Mouse (Mus musculus) hindbrain, embryonic 16.5 days (tissue): Measurements from ENCODE around the gene Epha4. TPM values are rescaled to one million over a fixed set of nuclear protein-coding genes. Genes with fewer than 3 reads are reported as not detected.
A peak's percentile ranks its signal among the peaks of the same experiment; 100 is the strongest.

ENCODE experiments used
- ATAC-seq: fragments of 200-750 bp; cut with Nextera tagmentation; 2 replicates; pipeline ENCODE4 v1.8.0; 2017; ENCODE audit warnings: moderate TSS enrichment, moderate library complexity
- H3K27ac ChIP-seq: fragments of 300-500 bp; sonication (generic); 2 replicates; pipeline ENCODE4 v1.5.1; 2014; ENCODE audit warnings: low read depth, mild to moderate bottlenecking, control low read depth, low read length, moderate library complexity
- H3K27me3 ChIP-seq: fragments of 300-500 bp; sonication (generic); replicated peaks from 2 replicates; pipeline ENCODE4 v1.6.1; 2014; ENCODE audit warnings: low read length; ENCODE audit not compliant: control insufficient read depth, insufficient read depth
- H3K36me3 ChIP-seq: fragments of 300-500 bp; sonication (generic); 2 replicates; pipeline ENCODE4 v1.6.1; 2014; ENCODE audit warnings: mild to moderate bottlenecking, low read length, moderate library complexity, mixed read lengths; ENCODE audit not compliant: control insufficient read depth, insufficient read depth
- H3K4me1 ChIP-seq: fragments of 300-500 bp; sonication (generic); 2 replicates; pipeline ENCODE4 v1.6.1; 2014; ENCODE audit warnings: low read depth, low read length; ENCODE audit not compliant: control insufficient read depth, insufficient read depth
- H3K4me2 ChIP-seq: fragments of 300-500 bp; sonication (generic); 2 replicates; pipeline ENCODE4 v1.6.1; 2014; ENCODE audit warnings: mild to moderate bottlenecking, low read length, control low read depth, moderate library complexity
- H3K4me3 ChIP-seq: fragments of 300-500 bp; sonication (generic); 2 replicates; pipeline ENCODE4 v1.5.1; 2014; ENCODE audit warnings: mild to moderate bottlenecking, low read length, control low read depth, moderate library complexity
- H3K9ac ChIP-seq: fragments of 300-500 bp; sonication (generic); 2 replicates; pipeline ENCODE4 v1.6.1; 2014; ENCODE audit warnings: low read depth, mild to moderate bottlenecking, control low read depth, low read length, moderate library complexity
- H3K9me3 ChIP-seq: fragments of 300-500 bp; sonication (generic); 2 replicates; pipeline ENCODE4 v1.6.1; 2014; ENCODE audit warnings: mild to moderate bottlenecking, low read length, moderate library complexity; ENCODE audit not compliant: control insufficient read depth
- WGBS: fragments of 180-500 bp; shearing (Covaris S2); extraction: QIAGEN DNeasy Blood & Tissue Kit; methylation state at CpG from one replicate; pipeline ENCODE4 v1.1.7; 2014; 5-methylcytosine and 5-hydroxymethylcytosine counted together
- polyA plus RNA-seq: library from polyadenylated mRNA; unstranded; fragments of >200 nt; fragmentation: Nextera tagmentation; extraction: Ambion mirVana; gene quantifications from 2 replicates; pipeline ENCODE4 v1.2.1, GENCODE M21; 2015

Epha4 gene
- polyA plus RNA-seq, 1 experiment from 2014 or later, result 40.8 TPM

- H3K9me3 ChIP-seq, result no peaks in the 10 kb centered on the region
- WGBS, result 28% methylated on average over 21 of the region's 21 CpGs
- peak; percentile 73 for ATAC-seq
- H3K4me3 ChIP-seq, result peak overlapping the region; percentile 37
- no peak overlapping the region for H3K27ac ChIP-seq
- H3K9ac ChIP-seq, result peak overlapping the region; percentile 30
- H3K36me3 ChIP-seq, result no peaks in the 10 kb centered on the region
- H3K4me2 ChIP-seq, result peak overlapping the region; percentile 58
- no peaks in the 10 kb centered on the region for H3K27me3 ChIP-seq
- H3K4me1 ChIP-seq, result peaks cover 24% of the 10 kb centered on the region
Measured at GRCm38 (mm10) chr1:77506038-77506855, 8.6 kb downstream of the Epha4 start.

GRCm38 (mm10) chr1:77505263-77505662 is 9.6 kb downstream of the Epha4 start:
- Histone ChIP-seq H3K9me3 (no peaks in the 10 kb centered on the region), H3K27me3 (no peaks in the 10 kb centered on the region), H3K4me1 (peaks cover 21% of the 10 kb centered on the region), H3K4me3 (peak overlapping the region; percentile 37), H3K9ac (0 out of 2 replicates have a peak overlapping the region, but pooled peaks have one; percentile 9), H3K4me2 (peak overlapping the region; percentile 58), H3K36me3 (no peaks in the 10 kb centered on the region), H3K27ac (no peak overlapping the region)
- 64% methylated on average over 8 of the region's 8 CpGs for WGBS
- no peak for ATAC-seq

GRCm38 (mm10) chr1:77504813-77505212 is 10.1 kb downstream of the Epha4 start:
- Histone ChIP-seq H3K4me1 (peaks cover 19% of the 10 kb centered on the region), H3K27me3 (no peaks in the 10 kb centered on the region), H3K9me3 (no peaks in the 10 kb centered on the region), H3K27ac (no peak overlapping the region), H3K36me3 (no peaks in the 10 kb centered on the region), H3K4me2 (peak overlapping the region; percentile 58), H3K4me3 (peak overlapping the region; percentile 19; the same call in 1 of the 2 replicates), H3K9ac (no peak overlapping the region)
- WGBS, result 30% methylated on average over 2 of the region's 2 CpGs
- ATAC-seq, result no peak

GRCm38 (mm10) chr1:77503711-77504181 is 11.1 kb downstream of the Epha4 start:
- Histone ChIP-seq H3K27me3 (no peaks in the 10 kb centered on the region), H3K4me2 (peak overlapping the region; percentile 58), H3K4me1 (peaks cover 19% of the 10 kb centered on the region), H3K9me3 (no peaks in the 10 kb centered on the region), H3K36me3 (no peaks in the 10 kb centered on the region), H3K4me3 (peak overlapping the region; percentile 7; the same call in 1 of the 2 replicates), H3K9ac (0 out of 2 replicates have a peak overlapping the region, but pooled peaks have one; percentile 32), H3K27ac (no peak overlapping the region)
- no peak for ATAC-seq
- WGBS, result 58% methylated on average over 8 of the region's 8 CpGs

- 15% methylated on average over 11 of the region's 11 CpGs for WGBS
- no peaks in the 10 kb centered on the region for H3K9me3 ChIP-seq
- H3K4me2 ChIP-seq, result peak overlapping the region; percentile 43
- peaks cover 19% of the 10 kb centered on the region for H3K4me1 ChIP-seq
- peak overlapping the region; percentile 15 for H3K4me3 ChIP-seq
- no peak overlapping the region for H3K9ac ChIP-seq
- no peak overlapping the region; the same call in 1 of the 2 replicates for H3K27ac ChIP-seq
- H3K27me3 ChIP-seq, result no peaks in the 10 kb centered on the region
- no peaks in the 10 kb centered on the region for H3K36me3 ChIP-seq
- no peak for ATAC-seq
Measured at GRCm38 (mm10) chr1:77502554-77503119, 12.3 kb downstream of the Epha4 start.

GRCm38 (mm10) chr1:77501363-77501933 is 13.4 kb downstream of the Epha4 start:
- H3K27ac ChIP-seq, result no peak overlapping the region
- no peaks in the 10 kb centered on the region for H3K27me3 ChIP-seq
- WGBS, result 41% methylated on average over 13 of the region's 13 CpGs
- no peaks in the 10 kb centered on the region for H3K36me3 ChIP-seq
- no peak overlapping the region for H3K4me3 ChIP-seq
- H3K9me3 ChIP-seq, result no peaks in the 10 kb centered on the region
- peaks cover 23% of the 10 kb centered on the region for H3K4me1 ChIP-seq
- H3K9ac ChIP-seq, result 0 out of 2 replicates have a peak overlapping the region, but pooled peaks have one; percentile 11
- no peak for ATAC-seq
- H3K4me2 ChIP-seq, result peak overlapping the region; percentile 37

- H3K27ac ChIP-seq, result 0 out of 2 replicates have a peak overlapping the region, but pooled peaks have one; percentile 13
- WGBS, result 39% methylated on average over 4 of the region's 4 CpGs
- no peaks in the 10 kb centered on the region for H3K9me3 ChIP-seq
- H3K27me3 ChIP-seq, result no peaks in the 10 kb centered on the region
- H3K4me2 ChIP-seq, result peak overlapping the region; percentile 42
- no peak for ATAC-seq
- H3K36me3 ChIP-seq, result no peaks in the 10 kb centered on the region
- H3K9ac ChIP-seq, result no peak overlapping the region
- H3K4me1 ChIP-seq, result peaks cover 31% of the 10 kb centered on the region
- no peak overlapping the region for H3K4me3 ChIP-seq
Measured at GRCm38 (mm10) chr1:77497506-77497905, 17.4 kb downstream of the Epha4 start.

GRCm38 (mm10) chr1:77496468-77497181 is 18.3 kb downstream of the Epha4 start:
- H3K36me3 ChIP-seq, result no peaks in the 10 kb centered on the region
- H3K4me3 ChIP-seq, result peak overlapping the region; percentile 16
- H3K27ac ChIP-seq, result 0 out of 2 replicates have a peak overlapping the region, but pooled peaks have one; percentile 36
- 12% methylated on average over 11 of the region's 11 CpGs for WGBS
- peaks cover 30% of the 10 kb centered on the region for H3K4me1 ChIP-seq
- peak overlapping the region; percentile 42 for H3K4me2 ChIP-seq
- H3K9ac ChIP-seq, result no peak overlapping the region
- peak; percentile 95 for ATAC-seq
- no peaks in the 10 kb centered on the region for H3K27me3 ChIP-seq
- no peaks in the 10 kb centered on the region for H3K9me3 ChIP-seq
